Comparison of ENCODE assay signal across 13 mouse cellular contexts in genomic region chr3:143595081-143595480, GRCm38 (mm10).
"Had no signal": no experiment of that assay in that cellular context is flagged by ENCODE, and none has a peak within 500 bp of the region (broad histone marks: within the 10 kb centered on the region; RNA-seq: fewer than 3 reads in every experiment).

No protein-coding gene starts in this region.

- H3K36me3 ChIP-seq: limb, embryonic 12.5 days; liver, embryonic 13.5 days; neural tube, embryonic 12.5 days; stomach, embryonic 15.5 days had no signal

- H3K27me3 ChIP-seq: liver, embryonic 13.5 days; neural tube, embryonic 12.5 days; stomach, embryonic 15.5 days had no signal

- H3K4me3 ChIP-seq: limb, embryonic 12.5 days; liver, embryonic 13.5 days; neural tube, embryonic 12.5 days; stomach, embryonic 15.5 days had no signal

- H3K4me2 ChIP-seq: limb, embryonic 12.5 days; liver, embryonic 13.5 days; neural tube, embryonic 12.5 days; stomach, embryonic 15.5 days had no signal

- H3K4me1 ChIP-seq: liver, embryonic 13.5 days; neural tube, embryonic 12.5 days; stomach, embryonic 15.5 days had no signal

- H3K9ac ChIP-seq: limb, embryonic 12.5 days; liver, embryonic 13.5 days; liver, postnatal 0 days; neural tube, embryonic 12.5 days; stomach, embryonic 15.5 days had no signal

- H3K9me3 ChIP-seq: limb, embryonic 12.5 days; liver, embryonic 13.5 days; neural tube, embryonic 12.5 days; stomach, embryonic 15.5 days had no signal

- ATAC-seq: intestine, embryonic 16.5 days; liver, postnatal 0 days had no signal

- H3K27ac ChIP-seq: limb, embryonic 12.5 days; liver, embryonic 13.5 days; neural tube, embryonic 12.5 days; stomach, embryonic 15.5 days had no signal

- DNase-seq: kidney, adult 8-10 months; kidney, postnatal 4 days; liver; liver, embryonic 13.5 days; liver, postnatal 0 days; lung, postnatal 14 days; midbrain, embryonic 14.5 days; thymus, adult 2 months; thymus, postnatal 36 days had no signal
